Mouse (Mus musculus) CH12.LX (cell line): ENCODE measurements around the gene Rab29. TPM values are rescaled to one million over a fixed set of nuclear protein-coding genes. Genes with fewer than 3 reads are reported as not detected.

Experiments
- DNase-seq: peaks from one replicate; pipeline ENCODE4 v3.0.0-alpha.2; 2013; ENCODE audit errors: extremely low read depth
- H3K27ac ChIP-seq: 2 replicates; pipeline ENCODE4 v1.5.1; 2012; ENCODE audit warnings: low read depth, mild to moderate bottlenecking, control low read depth, moderate library complexity; ENCODE audit not compliant: insufficient read depth
- H3K27me3 ChIP-seq: replicated peaks from 2 replicates; pipeline ENCODE3; 2012; ENCODE audit warnings: inconsistent platforms
- H3K36me3 ChIP-seq, 2 experiments: replicated peaks in 1 of 2; 2 replicates each; pipeline versions ENCODE3 to v1.6.1; 2012; ENCODE audit warnings: inconsistent platforms in 1 of 2, low read length in 1 of 2, mild to moderate bottlenecking in 1 of 2, mixed read lengths in 1 of 2, moderate library complexity in 1 of 2; ENCODE audit not compliant: control insufficient read depth in 1 of 2, insufficient read depth in 1 of 2
- H3K4me1 ChIP-seq, 2 experiments: 2 replicates each; pipeline ENCODE4 v1.6.1; 2012; ENCODE audit warnings: inconsistent platforms in 1 of 2, moderate library complexity in 1 of 2; ENCODE audit not compliant: insufficient read depth in 2 of 2, control insufficient read depth in 1 of 2
- H3K4me2 ChIP-seq: 2 replicates; pipeline ENCODE4 v1.6.1; 2012; ENCODE audit warnings: low read depth, mild to moderate bottlenecking, control low read depth; ENCODE audit not compliant: poor library complexity, insufficient read depth, severe bottlenecking
- H3K4me3 ChIP-seq, 3 experiments: fragments of 150-350 bp in 1 of 3; sonication (generic) in 1 of 3; replicated peaks in 1 of 3; 2 replicates each; pipeline versions ENCODE3 to v1.5.1; 2011 to 2012; ENCODE audit warnings: low read depth in 2 of 3, low read length in 2 of 3, mild to moderate bottlenecking in 2 of 3, moderate library complexity in 2 of 3, control low read depth in 1 of 3, improper control_type of control experiment in 1 of 3, inconsistent platforms in 1 of 3, mixed read lengths in 1 of 3; ENCODE audit not compliant: poor library complexity in 1 of 3
- H3K79me2 ChIP-seq: replicated peaks from 2 replicates; pipeline ENCODE4 v1.6.1; 2012; ENCODE audit warnings: mild to moderate bottlenecking, moderate library complexity; ENCODE audit not compliant: control insufficient read depth, poor library complexity, insufficient read depth, severe bottlenecking; ENCODE audit errors: extremely low read depth
- H3K9ac ChIP-seq: 2 replicates; pipeline ENCODE4 v1.6.1; 2012; ENCODE audit warnings: low read depth, mild to moderate bottlenecking, control low read depth, moderate library complexity; ENCODE audit not compliant: insufficient read depth
- H3K9me3 ChIP-seq: replicated peaks from 2 replicates; pipeline ENCODE3; 2012; ENCODE audit warnings: low read length, inconsistent platforms, mixed read lengths
- CHD1 ChIP-seq: IDR thresholded peaks from 2 replicates; pipeline ENCODE4 v1.6.1; 2012; ENCODE audit warnings: low read depth, low read length, improper control_type of control experiment, inconsistent platforms
- CTCF ChIP-seq, 2 experiments: IDR thresholded peaks in 1 of 2; conservative IDR thresholded peaks in 1 of 2; 2 replicates each; pipeline ENCODE4 v1.5.1; 2011 to 2012; ENCODE audit warnings: low read depth in 2 of 2, low read length in 2 of 2, improper control_type of control experiment in 1 of 2, inconsistent platforms in 1 of 2, mild to moderate bottlenecking in 1 of 2, moderate library complexity in 1 of 2
- E2F4 ChIP-seq: IDR thresholded peaks from 2 replicates; pipeline ENCODE4 v1.6.1; 2011; ENCODE audit warnings: low read depth, low read length, improper control_type of control experiment; ENCODE audit not compliant: insufficient replicate concordance
- ELF1 ChIP-seq: IDR thresholded peaks from 2 replicates; pipeline ENCODE4 v1.6.1; 2014; ENCODE audit warnings: low read depth, mild to moderate bottlenecking, inconsistent platforms, low read length, improper control_type of control experiment
- ETS1 ChIP-seq: conservative IDR thresholded peaks from 2 replicates; pipeline ENCODE4 v1.6.1; 2012; ENCODE audit warnings: low read depth, mild to moderate bottlenecking, inconsistent platforms, low read length, improper control_type of control experiment, moderate library complexity
- GABPA ChIP-seq: IDR thresholded peaks from 2 replicates; pipeline ENCODE4 v1.6.1; 2012; ENCODE audit warnings: low read depth, low read length, improper control_type of control experiment, inconsistent platforms; ENCODE audit not compliant: insufficient replicate concordance
- IRF4 ChIP-seq: IDR thresholded peaks from 2 replicates; pipeline ENCODE4 v1.6.1; 2014; ENCODE audit warnings: low read depth, mild to moderate bottlenecking, inconsistent platforms, low read length, improper control_type of control experiment
- KAT2A ChIP-seq: IDR thresholded peaks from 2 replicates; pipeline ENCODE4 v1.6.1; 2012; ENCODE audit warnings: low read length, improper control_type of control experiment, inconsistent platforms; ENCODE audit not compliant: insufficient replicate concordance
- MAFK ChIP-seq: IDR thresholded peaks from 2 replicates; pipeline ENCODE4 v1.6.1; 2011; ENCODE audit warnings: low read length, improper control_type of control experiment; ENCODE audit not compliant: insufficient replicate concordance
- POLR2AphosphoS2 ChIP-seq: IDR thresholded peaks from 2 replicates; pipeline ENCODE4 v1.6.1; 2011; ENCODE audit warnings: low read depth, low read length, improper control_type of control experiment
- RAD21 ChIP-seq: IDR thresholded peaks from 2 replicates; pipeline ENCODE4 v1.6.1; 2011; ENCODE audit warnings: low read depth, mild to moderate bottlenecking, low read length, improper control_type of control experiment, moderate library complexity
- SIN3A ChIP-seq: IDR thresholded peaks from 2 replicates; pipeline ENCODE4 v1.6.1; 2012; ENCODE audit warnings: low read length, improper control_type of control experiment, inconsistent platforms
- SMC3 ChIP-seq: IDR thresholded peaks from 2 replicates; pipeline ENCODE4 v1.6.1; 2011; ENCODE audit warnings: low read depth, low read length, improper control_type of control experiment
- UBTF ChIP-seq: IDR thresholded peaks from 2 replicates; pipeline ENCODE4 v1.6.1; 2012; ENCODE audit warnings: low read depth, mild to moderate bottlenecking, inconsistent platforms, low read length, improper control_type of control experiment, moderate library complexity
- ZKSCAN1 ChIP-seq: IDR thresholded peaks from 2 replicates; pipeline ENCODE4 v1.6.1; 2012; ENCODE audit warnings: low read depth, inconsistent platforms, low read length, improper control_type of control experiment, borderline replicate concordance
- dilution Hi-C: fragments of 300-500 bp; cut with MboI; formaldehyde crosslinking; loops from 2 replicates; pipeline ENCODE4 v1.14.3; 2020; ENCODE audit warnings: low sequenced_read_pairs; ENCODE audit not compliant: extremely low pct_unique_long_range_greater_than_20kb, extremely low pct_ligation_motif_present
- in situ Hi-C: fragments of 300-500 bp; cut with MboI; formaldehyde crosslinking; loops from 3 replicates; pipeline ENCODE4 v1.14.3; 2019; ENCODE audit warnings: low sequenced_read_pairs, low pct_ligation_motif_present, low pct_unique_long_range_greater_than_20kb, mixed read lengths
- polyA plus RNA-seq: library from polyadenylated mRNA; unstranded; fragments of >175 nt; gene quantifications from 2 replicates; pipeline ENCODE4 v1.2.1, GENCODE M21; 2012; ENCODE audit warnings: low read depth; ENCODE audit not compliant: insufficient read length
- total RNA-seq, 2 experiments: library from RNA; depleted of rRNA; stranded (reverse); fragments of 300-350 nt in 1 of 2; fragments of >200 nt in 1 of 2; gene quantifications; 2 replicates each; pipeline ENCODE4 v1.2.3; 2012 to 2014

The Rab29 gene
- total and polyA plus RNA-seq, 3 experiments, result 10.8 to 16.4 (median 14.8) TPM

GRCm38 (mm10) chr1:131843758-131844157 lies 23.3 kb upstream of the Rab29 start:
- no peak for DNase-seq
- no peaks in the 10 kb centered on the region for H3K27me3 ChIP-seq
- H3K79me2 ChIP-seq, result no peaks in the 10 kb centered on the region
- peaks cover 76 to 96% of the 10 kb centered on the region in 2 experiments for H3K36me3 ChIP-seq
- TF ChIP-seq ETS1, result no peak
- no peak for TF ChIP-seq ZKSCAN1
- TF ChIP-seq E2F4, result no peak
- TF ChIP-seq CTCF (conservative IDR thresholded peaks at IDR 0.05 in 1 of 2, IDR thresholded peaks at IDR 0.05 in 1 of 2; ENCODE audit: low read depth in 2 of 2, low read length in 2 of 2), result no peak
- no peak overlapping the region for H3K9ac ChIP-seq
- H3K4me2 ChIP-seq, result no peak overlapping the region
- no peak overlapping the region for H3K4me3 ChIP-seq
- dilution Hi-C loops, result no loop called here
- in situ Hi-C loops, result loop anchor here (25.0 kb wide), 1 partner anchor 131 kb away; no protein-coding TSS in a partner anchor
- H3K4me1 ChIP-seq, result no peaks in the 10 kb centered on the region
- no peaks in the 10 kb centered on the region for H3K9me3 ChIP-seq
- no peak overlapping the region for H3K27ac ChIP-seq

GRCm38 (mm10) chr1:131844883-131845282 lies 22.1 kb upstream of the Rab29 start:
- dilution Hi-C loops, result no loop called here
- H3K36me3 ChIP-seq, result peaks cover 66 to 89% of the 10 kb centered on the region in 2 experiments

GRCm38 (mm10) chr1:131846255-131846654 lies 20.8 kb upstream of the Rab29 start:
- TF ChIP-seq SMC3 (peak; percentile 77), RAD21 (peak; percentile 86), CTCF (conservative IDR thresholded peaks at IDR 0.05 in 1 of 2, IDR thresholded peaks at IDR 0.05 in 1 of 2; ENCODE audit: low read depth in 2 of 2, low read length in 2 of 2) (peak; percentile 17 to 80; a peak in 2 of 4 replicates), SIN3A (no peak), IRF4 (no peak), KAT2A (no peak), CHD1 (no peak)
- H3K4me3 ChIP-seq, result no peak overlapping the region
- peaks cover 52 to 75% of the 10 kb centered on the region in 2 experiments for H3K36me3 ChIP-seq
- no peaks in the 10 kb centered on the region for H3K79me2 ChIP-seq
- H3K9me3 ChIP-seq, result no peaks in the 10 kb centered on the region
- peak; percentile 41 for DNase-seq
- in situ Hi-C loops (loop anchor here (25.0 kb wide), 1 partner anchor 134 kb away; no protein-coding TSS in a partner anchor), dilution Hi-C loops (no loop called here)
- H3K27ac ChIP-seq, result no peak overlapping the region
- H3K4me2 ChIP-seq, result no peak overlapping the region
- H3K9ac ChIP-seq, result no peak overlapping the region
- H3K27me3 ChIP-seq, result no peaks in the 10 kb centered on the region
- H3K4me1 ChIP-seq, result no peaks in the 10 kb centered on the region

More at GRCm38 (mm10) chr1:131844883-131845282, 22.1 kb upstream of the Rab29 start:
- no peaks in the 10 kb centered on the region for H3K79me2 ChIP-seq
- DNase-seq, result no peak
- H3K27me3 ChIP-seq, result no peaks in the 10 kb centered on the region
- no peaks in the 10 kb centered on the region for H3K4me1 ChIP-seq
- no peak overlapping the region for H3K27ac ChIP-seq
- H3K9me3 ChIP-seq, result no peaks in the 10 kb centered on the region
- no peak overlapping the region for H3K4me3 ChIP-seq
- TF ChIP-seq MAFK, result no peak
- no peak for TF ChIP-seq UBTF
- TF ChIP-seq POLR2AphosphoS2, result no peak
- TF ChIP-seq SMC3, result no peak
- no peak for TF ChIP-seq ELF1
- no peak for TF ChIP-seq GABPA
- no peak overlapping the region for H3K4me2 ChIP-seq
- H3K9ac ChIP-seq, result no peak overlapping the region
- in situ Hi-C loops, result loop anchor here (25.0 kb wide), 1 partner anchor 133 kb away; no protein-coding TSS in a partner anchor
